Mouse (Mus musculus): ENCODE measurements around the gene Arid3a.

Gene Arid3a

GRCm38 (mm10) chr10:79997819-79998218 is 71.0 kb downstream of the Arid3a start:
- DNase-seq, result peak; percentile 68 to 88

GRCm38 (mm10) chr10:80001945-80002344 is 75.1 kb downstream of the Arid3a start:
- DNase-seq, result no peak

GRCm38 (mm10) chr10:80002829-80003228 is 76.0 kb downstream of the Arid3a start:
- no peak for DNase-seq

- peak in 1 of 2 experiments; percentile 50 for DNase-seq
These were observed 76.8 kb downstream of the Arid3a start for GRCm38 (mm10) chr10:80003374-80004232.

GRCm38 (mm10) chr10:80004233-80004705 is 77.4 kb downstream of the Arid3a start:
- no peak for DNase-seq

Measured in lung, postnatal 4 days (tissue).